Mouse (Mus musculus) limb, embryonic 11.5 days (tissue): ENCODE results near the gene Dysf. TPM values are rescaled to one million over a fixed set of nuclear protein-coding genes. Genes with fewer than 3 reads are reported as not detected.

Experiments used
- ATAC-seq: fragments of 200-750 bp; cut with Nextera tagmentation; 2 replicates; pipeline ENCODE4 v1.8.0; 2017; ENCODE audit warnings: low read depth; ENCODE audit not compliant: insufficient number of reproducible peaks, low FRiP score, low TSS enrichment
- DNase-seq: peaks from one replicate; pipeline ENCODE4 v3.0.0-alpha.2; 2015; ENCODE audit warnings: low spot score
- H3K27ac ChIP-seq: fragments of 300-500 bp; sonication (generic); replicated peaks from 2 replicates; pipeline ENCODE4 v1.5.1; 2014; ENCODE audit warnings: low read depth, mild to moderate bottlenecking, low read length
- H3K27me3 ChIP-seq: fragments of 300-500 bp; sonication (generic); 2 replicates; pipeline ENCODE4 v1.6.1; 2014; ENCODE audit warnings: mild to moderate bottlenecking, low read length, mixed read lengths; ENCODE audit not compliant: control insufficient read depth, insufficient read depth
- H3K36me3 ChIP-seq: fragments of 300-500 bp; sonication (generic); 2 replicates; pipeline ENCODE4 v1.6.1; 2014; ENCODE audit warnings: mild to moderate bottlenecking, low read length, moderate library complexity, mixed read lengths; ENCODE audit not compliant: control insufficient read depth, insufficient read depth
- H3K4me1 ChIP-seq: fragments of 300-500 bp; sonication (generic); 2 replicates; pipeline ENCODE4 v1.6.1; 2014; ENCODE audit warnings: low read length, mixed read lengths; ENCODE audit not compliant: control insufficient read depth, insufficient read depth
- H3K4me2 ChIP-seq: fragments of 300-500 bp; sonication (generic); 2 replicates; pipeline ENCODE4 v1.6.1; 2014; ENCODE audit warnings: low read depth, mild to moderate bottlenecking, moderate library complexity; ENCODE audit not compliant: severe bottlenecking
- H3K4me3 ChIP-seq: fragments of 300-500 bp; sonication (generic); 2 replicates; pipeline ENCODE4 v1.5.1; 2014; ENCODE audit warnings: low read depth, low read length
- H3K9ac ChIP-seq: fragments of 300-500 bp; sonication (generic); 2 replicates; pipeline ENCODE4 v1.6.1; 2014; ENCODE audit warnings: mild to moderate bottlenecking, low read length
- H3K9me3 ChIP-seq: fragments of 300-500 bp; sonication (generic); 2 replicates; pipeline ENCODE4 v1.6.1; 2016; ENCODE audit warnings: low read length; ENCODE audit not compliant: control insufficient read depth
- WGBS: fragments of 180-500 bp; shearing (Covaris S2); extraction: QIAGEN DNeasy Blood & Tissue Kit; methylation state at CpG from one replicate; pipeline ENCODE4 v1.1.7; 2014; 5-methylcytosine and 5-hydroxymethylcytosine counted together
- polyA plus RNA-seq: library from polyadenylated mRNA; unstranded; fragments of >200 nt; fragmentation: Nextera tagmentation; extraction: Ambion mirVana; gene quantifications from 2 replicates; pipeline ENCODE4 v1.2.1, GENCODE M21; 2014

Dysf gene
- polyA plus RNA-seq, 1 experiment from 2014 or later, result 16.7 TPM

DNA sequence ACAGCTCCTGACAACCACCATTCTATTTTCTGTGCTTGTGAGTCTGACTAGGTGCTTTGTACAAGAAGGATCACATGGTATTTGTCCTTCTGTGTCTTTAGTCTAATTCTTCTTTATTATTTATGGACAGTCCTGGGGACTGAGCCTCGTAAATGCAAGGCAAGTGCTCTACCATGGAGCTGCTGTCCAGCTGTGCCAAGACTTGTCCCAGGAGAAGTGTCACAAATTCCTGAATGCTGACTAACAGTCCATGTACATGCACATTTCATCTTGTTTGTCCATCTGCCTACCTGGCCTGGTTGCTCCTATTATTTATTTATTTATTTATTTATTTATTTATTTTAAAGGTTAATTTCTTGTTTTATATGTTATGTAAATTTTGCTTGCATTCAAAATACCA, 47.2 kb downstream of the Dysf start:
- ATAC-seq (no peak), DNase-seq (no peak)
- WGBS, result 57% methylated on average over 1 of the region's 1 CpGs
- Histone ChIP-seq H3K27ac (no peak overlapping the region), H3K36me3 (no peaks in the 10 kb centered on the region), H3K4me3 (no peak overlapping the region), H3K27me3 (no peaks in the 10 kb centered on the region), H3K4me2 (no peak overlapping the region), H3K4me1 (0 out of 2 replicates have a peak, but pooled peaks cover 3% of the 10 kb centered on the region), H3K9me3 (no peaks in the 10 kb centered on the region), H3K9ac (no peak overlapping the region)

DNA sequence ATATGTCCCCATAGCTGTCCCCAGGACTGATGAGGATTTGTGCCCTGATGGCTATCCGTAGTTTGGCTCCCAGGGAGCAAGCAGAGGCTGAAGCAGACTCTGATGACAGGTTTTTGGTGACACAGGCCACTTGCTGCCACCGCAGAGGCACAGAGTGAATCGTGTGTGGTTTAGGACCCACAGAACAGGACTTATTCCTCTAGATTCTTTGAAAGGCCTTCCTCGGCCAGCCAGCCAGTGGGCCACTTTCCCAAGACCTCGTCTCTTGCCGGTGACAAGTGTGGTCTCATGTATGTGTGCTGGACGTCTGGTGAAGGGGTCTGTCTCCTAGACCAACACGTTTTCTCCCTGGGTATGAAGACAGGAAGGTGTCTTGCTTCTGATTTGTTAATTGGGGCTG, 48.8 kb downstream of the Dysf start:
- no peak overlapping the region for H3K27ac ChIP-seq
- DNase-seq (no peak), ATAC-seq (no peak)
- H3K36me3 ChIP-seq, result no peaks in the 10 kb centered on the region
- no peaks in the 10 kb centered on the region for H3K27me3 ChIP-seq
- H3K9me3 ChIP-seq, result no peaks in the 10 kb centered on the region
- no peak overlapping the region for H3K4me2 ChIP-seq
- no peak overlapping the region for H3K9ac ChIP-seq
- WGBS, result 83% methylated on average over 8 of the region's 8 CpGs
- no peak overlapping the region for H3K4me3 ChIP-seq
- H3K4me1 ChIP-seq, result 0 out of 2 replicates have a peak, but pooled peaks cover 3% of the 10 kb centered on the region

DNA sequence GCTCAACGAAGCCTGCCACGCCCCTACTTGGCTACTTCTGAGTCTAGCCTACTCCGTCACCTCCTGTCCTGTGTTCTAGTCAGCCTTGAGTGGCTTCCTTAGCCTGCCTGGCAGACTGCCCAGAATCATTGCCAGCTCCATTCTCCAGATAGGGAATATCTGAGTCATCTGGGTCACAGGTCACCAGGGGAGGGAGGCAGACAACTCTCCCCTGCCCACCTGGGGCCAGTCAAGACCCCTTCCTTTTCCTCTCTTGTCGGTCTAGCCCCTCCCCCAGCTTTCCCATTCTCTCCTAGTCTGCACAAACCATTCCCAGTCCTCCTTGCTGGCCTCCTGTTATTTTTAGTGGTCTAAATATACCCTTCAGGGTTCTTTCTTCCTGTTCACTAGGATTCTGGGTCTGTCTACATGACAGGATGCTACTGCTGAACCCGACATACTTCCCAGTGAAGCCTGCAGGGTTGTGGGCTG, 50.3 kb downstream of the Dysf start:
- H3K27ac ChIP-seq, result no peak overlapping the region
- H3K4me3 ChIP-seq, result no peak overlapping the region
- DNase-seq, result no peak
- 0 out of 2 replicates have a peak, but pooled peaks cover 3% of the 10 kb centered on the region for H3K4me1 ChIP-seq
- H3K4me2 ChIP-seq, result no peak overlapping the region
- no peak for ATAC-seq
- H3K27me3 ChIP-seq, result no peaks in the 10 kb centered on the region
- 70% methylated on average over 5 of the region's 5 CpGs for WGBS
- H3K36me3 ChIP-seq, result no peaks in the 10 kb centered on the region
- no peaks in the 10 kb centered on the region for H3K9me3 ChIP-seq
- H3K9ac ChIP-seq, result no peak overlapping the region

GRCm38 (mm10) chr6:84059771-84060414, 51.5 kb downstream of the Dysf start:
- no peaks in the 10 kb centered on the region for H3K27me3 ChIP-seq
- no peak for ATAC-seq
- no peaks in the 10 kb centered on the region for H3K4me1 ChIP-seq
- no peaks in the 10 kb centered on the region for H3K36me3 ChIP-seq
- no peak for DNase-seq
- H3K9me3 ChIP-seq, result no peaks in the 10 kb centered on the region
- no peak overlapping the region for H3K4me2 ChIP-seq
- no peak overlapping the region for H3K27ac ChIP-seq
- 49% methylated on average over 4 of the region's 4 CpGs for WGBS
- H3K4me3 ChIP-seq, result no peak overlapping the region
- no peak overlapping the region for H3K9ac ChIP-seq

- Histone ChIP-seq H3K9ac (no peak overlapping the region), H3K27ac (no peak overlapping the region), H3K4me1 (no peaks in the 10 kb centered on the region), H3K4me2 (no peak overlapping the region), H3K9me3 (no peaks in the 10 kb centered on the region), H3K4me3 (no peak overlapping the region), H3K27me3 (no peaks in the 10 kb centered on the region), H3K36me3 (no peaks in the 10 kb centered on the region)
- peak; percentile 87 for DNase-seq
- ATAC-seq, result no peak
- 6% methylated on average over 5 of the region's 5 CpGs for WGBS
Measured at GRCm38 (mm10) chr6:84061328-84061727, 52.9 kb downstream of the Dysf start.

DNA sequence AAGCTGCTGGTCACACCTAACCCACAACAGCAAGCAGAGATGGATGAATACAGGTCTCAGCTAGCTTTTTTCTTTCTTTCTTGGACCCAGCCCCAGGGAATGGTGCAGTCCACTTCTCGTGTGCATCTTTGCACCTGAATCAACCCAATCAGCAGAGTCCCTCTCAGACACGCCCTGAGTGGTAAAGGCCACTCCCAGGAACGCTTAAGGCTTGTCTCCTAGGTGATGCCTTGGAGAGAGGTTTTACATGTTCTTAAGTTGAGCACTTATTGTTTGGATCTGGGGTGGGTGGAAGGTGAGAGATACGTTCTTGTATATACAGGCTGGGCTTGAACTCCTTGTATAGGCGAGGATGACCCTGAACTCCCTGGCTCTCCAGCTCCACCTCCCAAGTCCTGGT, 54.2 kb downstream of the Dysf start:
- ATAC-seq (no peak), DNase-seq (no peak)
- 74% methylated on average over 5 of the region's 5 CpGs for WGBS
- H3K4me3 ChIP-seq, result no peak overlapping the region
- no peak overlapping the region for H3K27ac ChIP-seq
- no peak overlapping the region for H3K9ac ChIP-seq
- no peaks in the 10 kb centered on the region for H3K27me3 ChIP-seq
- H3K4me2 ChIP-seq, result no peak overlapping the region
- no peaks in the 10 kb centered on the region for H3K9me3 ChIP-seq
- no peaks in the 10 kb centered on the region for H3K36me3 ChIP-seq
- no peaks in the 10 kb centered on the region for H3K4me1 ChIP-seq

DNA sequence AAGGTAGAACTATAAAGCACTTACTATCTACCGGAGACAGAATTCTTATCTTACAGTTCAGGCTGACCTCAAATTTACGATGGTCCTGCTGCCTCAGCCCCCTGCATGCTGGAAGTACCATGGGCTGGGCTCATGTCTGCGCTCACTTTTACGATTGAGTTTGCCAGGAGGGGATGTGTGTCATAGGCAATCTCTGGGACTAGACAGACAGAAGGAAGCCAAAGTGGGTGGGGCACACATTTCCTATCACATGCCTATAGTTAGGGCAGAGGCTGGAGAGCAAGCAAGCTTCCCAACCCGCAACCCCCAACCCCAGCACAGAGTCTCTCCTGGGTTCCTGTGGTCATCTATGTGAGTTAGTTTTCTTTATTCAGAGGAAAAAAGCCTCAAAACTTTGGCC, 59.8 kb downstream of the Dysf start:
- Histone ChIP-seq H3K4me1 (no peaks in the 10 kb centered on the region), H3K36me3 (no peaks in the 10 kb centered on the region), H3K27me3 (no peaks in the 10 kb centered on the region), H3K4me3 (no peak overlapping the region), H3K4me2 (no peak overlapping the region), H3K9me3 (no peaks in the 10 kb centered on the region), H3K27ac (no peak overlapping the region), H3K9ac (no peak overlapping the region)
- no peak for DNase-seq
- 75% methylated on average over 5 of the region's 5 CpGs for WGBS
- ATAC-seq, result no peak

- no peaks in the 10 kb centered on the region for H3K9me3 ChIP-seq
- H3K9ac ChIP-seq, result no peak overlapping the region
- WGBS, result 71% methylated on average over 6 of the region's 6 CpGs
- no peak for ATAC-seq
- no peak overlapping the region for H3K27ac ChIP-seq
- H3K27me3 ChIP-seq, result no peaks in the 10 kb centered on the region
- H3K4me1 ChIP-seq, result no peaks in the 10 kb centered on the region
- H3K4me3 ChIP-seq, result no peak overlapping the region
- no peak for DNase-seq
- H3K36me3 ChIP-seq, result no peaks in the 10 kb centered on the region
- no peak overlapping the region for H3K4me2 ChIP-seq
Measured at GRCm38 (mm10) chr6:84070251-84070650, 61.9 kb downstream of the Dysf start.

- Histone ChIP-seq H3K9ac (no peak overlapping the region), H3K36me3 (no peaks in the 10 kb centered on the region), H3K4me2 (no peak overlapping the region), H3K9me3 (no peaks in the 10 kb centered on the region), H3K27ac (no peak overlapping the region), H3K27me3 (no peaks in the 10 kb centered on the region), H3K4me3 (no peak overlapping the region), H3K4me1 (no peaks in the 10 kb centered on the region)
- DNase-seq, result no peak
- 58% methylated on average over 9 of the region's 9 CpGs for WGBS
- no peak for ATAC-seq
Measured at GRCm38 (mm10) chr6:84072574-84072973, 64.2 kb downstream of the Dysf start.
